Mouse (Mus musculus): Measurements from ENCODE around the gene Susd6. TPM values are rescaled to one million over a fixed set of nuclear protein-coding genes. Genes with fewer than 3 reads are reported as not detected.

The Susd6 gene
- polyA plus RNA-seq, 1 experiment from 2014 or later: 13.8 TPM

GRCm38 (mm10) chr12:80764116-80764515 lies 26.2 kb upstream of the Susd6 start:
- 86% methylated on average over 4 of the region's 4 CpGs for WGBS
- H3K27ac ChIP-seq: no peak overlapping the region
- H3K36me3 ChIP-seq (ENCODE audit: poor library complexity, severe bottlenecking): peaks cover under 1% of the 10 kb centered on the region
- H3K27me3 ChIP-seq: no peaks in the 10 kb centered on the region
- peaks cover 7% of the 10 kb centered on the region for H3K4me1 ChIP-seq
- ATAC-seq: no peak
- H3K9me3 ChIP-seq (replicated peaks): peaks cover 1% of the 10 kb centered on the region; the same call in 1 of the 2 replicates
- H3K4me3 ChIP-seq: no peak overlapping the region
- no peak overlapping the region for H3K9ac ChIP-seq
- no peak overlapping the region for H3K4me2 ChIP-seq

- peak; percentile 83 for ATAC-seq
- H3K27ac ChIP-seq: no peak overlapping the region
- peak overlapping the region; percentile 21; the same call in 1 of the 2 replicates for H3K4me2 ChIP-seq
- no peaks in the 10 kb centered on the region for H3K36me3 ChIP-seq (ENCODE audit: poor library complexity, severe bottlenecking)
- H3K9ac ChIP-seq: no peak overlapping the region
- H3K4me1 ChIP-seq: no peaks in the 10 kb centered on the region
- WGBS: 19% methylated on average over 11 of the region's 11 CpGs
- no peaks in the 10 kb centered on the region for H3K9me3 ChIP-seq (replicated peaks)
- H3K4me3 ChIP-seq: no peak overlapping the region
- no peaks in the 10 kb centered on the region for H3K27me3 ChIP-seq
Observed at GRCm38 (mm10) chr12:80769697-80770096, 20.6 kb upstream of the Susd6 start.

GRCm38 (mm10) chr12:80774786-80775185 lies 15.5 kb upstream of the Susd6 start:
- H3K4me3 ChIP-seq: no peak overlapping the region
- no peak for ATAC-seq

GRCm38 (mm10) chr12:80776046-80776634 lies 14.2 kb upstream of the Susd6 start:
- no peak for ATAC-seq

More at GRCm38 (mm10) chr12:80774786-80775185, 15.5 kb upstream of the Susd6 start:
- no peaks in the 10 kb centered on the region for H3K4me1 ChIP-seq
- H3K9me3 ChIP-seq (replicated peaks): no peaks in the 10 kb centered on the region
- no peak overlapping the region for H3K4me2 ChIP-seq
- H3K27ac ChIP-seq: no peak overlapping the region
- no peaks in the 10 kb centered on the region for H3K36me3 ChIP-seq (ENCODE audit: poor library complexity, severe bottlenecking)
- WGBS: 70% methylated on average over 7 of the region's 7 CpGs
- H3K27me3 ChIP-seq: no peaks in the 10 kb centered on the region
- no peak overlapping the region for H3K9ac ChIP-seq

GRCm38 (mm10) chr12:80778188-80778936 lies 11.9 kb upstream of the Susd6 start:
- H3K27ac ChIP-seq: no peak overlapping the region
- H3K36me3 ChIP-seq (ENCODE audit: poor library complexity, severe bottlenecking): no peaks in the 10 kb centered on the region
- no peak overlapping the region for H3K4me2 ChIP-seq
- H3K9me3 ChIP-seq (replicated peaks): no peaks in the 10 kb centered on the region
- H3K4me1 ChIP-seq: no peaks in the 10 kb centered on the region
- WGBS: 81% methylated on average over 16 of the region's 16 CpGs
- H3K27me3 ChIP-seq: no peaks in the 10 kb centered on the region
- H3K4me3 ChIP-seq: no peak overlapping the region
- ATAC-seq: no peak
- H3K9ac ChIP-seq: no peak overlapping the region

More at GRCm38 (mm10) chr12:80776046-80776634, 14.2 kb upstream of the Susd6 start:
- H3K27ac ChIP-seq: no peak overlapping the region
- H3K4me2 ChIP-seq: no peak overlapping the region
- no peak overlapping the region for H3K9ac ChIP-seq
- no peak overlapping the region for H3K4me3 ChIP-seq
- no peaks in the 10 kb centered on the region for H3K27me3 ChIP-seq
- H3K4me1 ChIP-seq: no peaks in the 10 kb centered on the region
- H3K36me3 ChIP-seq (ENCODE audit: poor library complexity, severe bottlenecking): no peaks in the 10 kb centered on the region
- WGBS: 93% methylated on average over 4 of the region's 4 CpGs
- no peaks in the 10 kb centered on the region for H3K9me3 ChIP-seq (replicated peaks)

- 91% methylated on average over 4 of the region's 4 CpGs for WGBS
- Histone ChIP-seq H3K27me3 (no peaks in the 10 kb centered on the region), H3K4me2 (no peak overlapping the region), H3K9me3 (replicated peaks) (no peaks in the 10 kb centered on the region), H3K36me3 (ENCODE audit: poor library complexity, severe bottlenecking) (no peaks in the 10 kb centered on the region), H3K9ac (no peak overlapping the region), H3K4me1 (no peaks in the 10 kb centered on the region), H3K27ac (no peak overlapping the region), H3K4me3 (no peak overlapping the region)
- ATAC-seq: no peak
Observed at GRCm38 (mm10) chr12:80779760-80780159, 10.6 kb upstream of the Susd6 start.

GRCm38 (mm10) chr12:80782190-80782589 lies 8.1 kb upstream of the Susd6 start:
- H3K9ac ChIP-seq: no peak overlapping the region
- H3K9me3 ChIP-seq (replicated peaks): no peaks in the 10 kb centered on the region
- no peaks in the 10 kb centered on the region for H3K4me1 ChIP-seq
- H3K27me3 ChIP-seq: no peaks in the 10 kb centered on the region
- no peak for ATAC-seq
- 87% methylated on average over 3 of the region's 3 CpGs for WGBS
- no peaks in the 10 kb centered on the region for H3K36me3 ChIP-seq (ENCODE audit: poor library complexity, severe bottlenecking)
- H3K27ac ChIP-seq: no peak overlapping the region
- H3K4me2 ChIP-seq: no peak overlapping the region
- no peak overlapping the region for H3K4me3 ChIP-seq

- 57% methylated on average over 3 of the region's 3 CpGs for WGBS
- Histone ChIP-seq H3K9me3 (replicated peaks) (no peaks in the 10 kb centered on the region), H3K27me3 (no peaks in the 10 kb centered on the region), H3K36me3 (ENCODE audit: poor library complexity, severe bottlenecking) (no peaks in the 10 kb centered on the region), H3K4me1 (no peaks in the 10 kb centered on the region), H3K4me2 (no peak overlapping the region), H3K4me3 (no peak overlapping the region), H3K9ac (no peak overlapping the region), H3K27ac (no peak overlapping the region)
- ATAC-seq: no peak
Observed at GRCm38 (mm10) chr12:80782892-80783291, 7.4 kb upstream of the Susd6 start.

- no peaks in the 10 kb centered on the region for H3K36me3 ChIP-seq (ENCODE audit: poor library complexity, severe bottlenecking)
- WGBS: 70% methylated on average over 1 of the region's 1 CpGs
- H3K9me3 ChIP-seq (replicated peaks): no peaks in the 10 kb centered on the region
Observed at GRCm38 (mm10) chr12:80783889-80784288, 6.4 kb upstream of the Susd6 start.

GRCm38 (mm10) chr12:80785005-80785404 lies 5.3 kb upstream of the Susd6 start:
- 89% methylated on average over 5 of the region's 5 CpGs for WGBS

More at GRCm38 (mm10) chr12:80783889-80784288, 6.4 kb upstream of the Susd6 start:
- H3K4me1 ChIP-seq: no peaks in the 10 kb centered on the region
- no peaks in the 10 kb centered on the region for H3K27me3 ChIP-seq
- H3K9ac ChIP-seq: no peak overlapping the region
- no peak overlapping the region for H3K27ac ChIP-seq
- no peak for ATAC-seq
- H3K4me2 ChIP-seq: no peak overlapping the region
- no peak overlapping the region for H3K4me3 ChIP-seq

GRCm38 (mm10) chr12:80785597-80785996 lies 4.7 kb upstream of the Susd6 start:
- ATAC-seq: no peak

More at GRCm38 (mm10) chr12:80785005-80785404, 5.3 kb upstream of the Susd6 start:
- H3K27me3 ChIP-seq: no peaks in the 10 kb centered on the region
- H3K4me2 ChIP-seq: no peak overlapping the region
- no peak for ATAC-seq
- H3K9ac ChIP-seq: no peak overlapping the region
- no peaks in the 10 kb centered on the region for H3K36me3 ChIP-seq (ENCODE audit: poor library complexity, severe bottlenecking)
- H3K4me1 ChIP-seq: peaks cover 5% of the 10 kb centered on the region; the same call in 1 of the 2 replicates
- no peak overlapping the region for H3K4me3 ChIP-seq
- no peaks in the 10 kb centered on the region for H3K9me3 ChIP-seq (replicated peaks)
- no peak overlapping the region for H3K27ac ChIP-seq

GRCm38 (mm10) chr12:80786591-80786990 lies 3.7 kb upstream of the Susd6 start:
- no peaks in the 10 kb centered on the region for H3K27me3 ChIP-seq
- H3K4me3 ChIP-seq: no peak overlapping the region
- no peak overlapping the region for H3K4me2 ChIP-seq
- WGBS: 81% methylated on average over 1 of the region's 1 CpGs
- H3K9ac ChIP-seq: no peak overlapping the region
- ATAC-seq: no peak
- H3K9me3 ChIP-seq (replicated peaks): no peaks in the 10 kb centered on the region
- no peak overlapping the region for H3K27ac ChIP-seq
- H3K36me3 ChIP-seq (ENCODE audit: poor library complexity, severe bottlenecking): no peaks in the 10 kb centered on the region
- H3K4me1 ChIP-seq: peaks cover 10% of the 10 kb centered on the region

More at GRCm38 (mm10) chr12:80785597-80785996, 4.7 kb upstream of the Susd6 start:
- Histone ChIP-seq H3K4me1 (peaks cover 5% of the 10 kb centered on the region; the same call in 1 of the 2 replicates), H3K9ac (no peak overlapping the region), H3K27me3 (no peaks in the 10 kb centered on the region), H3K27ac (no peak overlapping the region), H3K4me2 (no peak overlapping the region), H3K9me3 (replicated peaks) (no peaks in the 10 kb centered on the region), H3K4me3 (no peak overlapping the region), H3K36me3 (ENCODE audit: poor library complexity, severe bottlenecking) (no peaks in the 10 kb centered on the region)
- WGBS: 93% methylated on average over 4 of the region's 4 CpGs
